Mouse (Mus musculus) intestine, embryonic 14.5 days (tissue): Measurements from ENCODE around the gene Ssbp4. TPM values are rescaled to one million over a fixed set of nuclear protein-coding genes. Genes with fewer than 3 reads are reported as not detected.

Experiments used
- ATAC-seq: fragments of 200-750 bp; cut with Nextera tagmentation; replicated peaks from 2 replicates; pipeline ENCODE4 v1.8.0; 2017; ENCODE audit warnings: low read depth, moderate number of reproducible peaks, moderate TSS enrichment, moderate library complexity; ENCODE audit not compliant: low FRiP score, low TSS enrichment
- DNase-seq: peaks from one replicate; pipeline ENCODE4 v3.0.0-alpha.2; 2018; ENCODE audit warnings: low spot score
- H3K27ac ChIP-seq: fragments of 300-500 bp; sonication (generic); 2 replicates; pipeline ENCODE4 v1.5.1; 2014; ENCODE audit warnings: low read depth, mild to moderate bottlenecking, control low read depth
- H3K27me3 ChIP-seq: fragments of 300-500 bp; sonication (generic); replicated peaks from 2 replicates; pipeline ENCODE4 v1.6.1; 2014; ENCODE audit warnings: low read length, control low read depth; ENCODE audit not compliant: control insufficient read depth, insufficient read depth
- H3K36me3 ChIP-seq: fragments of 300-500 bp; sonication (generic); 2 replicates; pipeline ENCODE4 v1.6.1; 2014; ENCODE audit warnings: low read length, control low read depth; ENCODE audit not compliant: control insufficient read depth, insufficient read depth
- H3K4me1 ChIP-seq: fragments of 300-500 bp; sonication (generic); replicated peaks from 2 replicates; pipeline ENCODE4 v1.6.1; 2014; ENCODE audit warnings: low read length, control low read depth, mixed read lengths; ENCODE audit not compliant: control insufficient read depth, insufficient read depth
- H3K4me2 ChIP-seq: fragments of 300-500 bp; sonication (generic); 2 replicates; pipeline ENCODE4 v1.6.1; 2014; ENCODE audit warnings: low read length
- H3K4me3 ChIP-seq: fragments of 300-500 bp; sonication (generic); 2 replicates; pipeline ENCODE4 v1.5.1; 2014; ENCODE audit warnings: low read depth, low read length, control low read depth, mixed read lengths
- H3K9ac ChIP-seq: fragments of 300-500 bp; sonication (generic); 2 replicates; pipeline ENCODE4 v1.6.1; 2014; ENCODE audit warnings: mild to moderate bottlenecking, low read length
- H3K9me3 ChIP-seq: fragments of 300-500 bp; sonication (generic); 2 replicates; pipeline ENCODE4 v1.6.1; 2016; ENCODE audit warnings: low read length, control low read depth; ENCODE audit not compliant: control insufficient read depth
- WGBS: fragments of 180-500 bp; shearing (Covaris S2); extraction: QIAGEN DNeasy Blood & Tissue Kit; methylation state at CpG from one replicate; pipeline ENCODE4 v1.1.7; 2014; 5-methylcytosine and 5-hydroxymethylcytosine counted together
- polyA plus RNA-seq: library from polyadenylated mRNA; unstranded; fragments of >200 nt; fragmentation: Nextera tagmentation; extraction: Ambion mirVana; gene quantifications from 2 replicates; pipeline ENCODE4 v1.2.1, GENCODE M21; 2014

Gene Ssbp4
- polyA plus RNA-seq, 1 experiment from 2014 or later, result 124 TPM

- H3K9ac ChIP-seq, result no peak overlapping the region
- peaks cover 18% of the 10 kb centered on the region; the same call in 1 of the 2 replicates for H3K4me1 ChIP-seq
- ATAC-seq, result no peak
- no peak for DNase-seq
- no peak overlapping the region for H3K4me3 ChIP-seq
- 73% methylated on average over 5 of the region's 5 CpGs for WGBS
- no peaks in the 10 kb centered on the region for H3K9me3 ChIP-seq
- no peak overlapping the region for H3K4me2 ChIP-seq
- no peak overlapping the region; the same call in 1 of the 2 replicates for H3K27ac ChIP-seq
- H3K27me3 ChIP-seq, result no peaks in the 10 kb centered on the region
- no peaks in the 10 kb centered on the region for H3K36me3 ChIP-seq
Measured at GRCm38 (mm10) chr8:70614469-70614868, 5.8 kb upstream of the Ssbp4 start.

GRCm38 (mm10) chr8:70613763-70614162 is 5.1 kb upstream of the Ssbp4 start:
- Histone ChIP-seq H3K4me2 (no peak overlapping the region), H3K4me1 (peaks cover 22% of the 10 kb centered on the region; the same call in 1 of the 2 replicates), H3K27ac (peak overlapping the region; percentile 16; the same call in 1 of the 2 replicates), H3K9me3 (no peaks in the 10 kb centered on the region), H3K36me3 (no peaks in the 10 kb centered on the region), H3K9ac (no peak overlapping the region), H3K4me3 (no peak overlapping the region), H3K27me3 (no peaks in the 10 kb centered on the region)
- ATAC-seq (no peak), DNase-seq (no peak)
- 5% methylated on average over 1 of the region's 1 CpGs for WGBS

GRCm38 (mm10) chr8:70611849-70612248 is 3.2 kb upstream of the Ssbp4 start:
- H3K27ac ChIP-seq, result peak overlapping the region; percentile 69
- no peak for ATAC-seq
- H3K27me3 ChIP-seq, result no peaks in the 10 kb centered on the region
- peak overlapping the region; percentile 98 for H3K4me2 ChIP-seq
- H3K36me3 ChIP-seq, result no peaks in the 10 kb centered on the region
- peak; percentile 96 for DNase-seq
- H3K4me1 ChIP-seq, result peaks cover 31% of the 10 kb centered on the region
- no peaks in the 10 kb centered on the region for H3K9me3 ChIP-seq
- WGBS, result 0% methylated on average over 6 of the region's 6 CpGs
- peak overlapping the region; percentile 48 for H3K4me3 ChIP-seq
- H3K9ac ChIP-seq, result peak overlapping the region; percentile 55

GRCm38 (mm10) chr8:70610796-70611771 is 2.4 kb upstream of the Ssbp4 start:
- WGBS, result under 1% methylated on average over 54 of the region's 54 CpGs
- H3K4me1 ChIP-seq, result peaks cover 32% of the 10 kb centered on the region
- ATAC-seq, result no peak; the same call in 1 of the 2 replicates
- DNase-seq, result peak; percentile 94
- peak overlapping the region; percentile 98 for H3K4me2 ChIP-seq
- no peaks in the 10 kb centered on the region for H3K36me3 ChIP-seq
- H3K9ac ChIP-seq, result peak overlapping the region; percentile 55
- H3K9me3 ChIP-seq, result no peaks in the 10 kb centered on the region
- H3K4me3 ChIP-seq, result peak overlapping the region; percentile 48
- no peaks in the 10 kb centered on the region for H3K27me3 ChIP-seq
- H3K27ac ChIP-seq, result peak overlapping the region; percentile 100

- Histone ChIP-seq H3K27me3 (no peaks in the 10 kb centered on the region), H3K9me3 (no peaks in the 10 kb centered on the region), H3K4me2 (peak overlapping the region; percentile 98), H3K27ac (peak overlapping the region; percentile 100), H3K4me3 (peak overlapping the region; percentile 48), H3K36me3 (no peaks in the 10 kb centered on the region), H3K9ac (peak overlapping the region; percentile 84), H3K4me1 (peaks cover 36% of the 10 kb centered on the region)
- DNase-seq (peak; percentile 92), ATAC-seq (peak; percentile 72)
- WGBS, result under 1% methylated on average over 41 of the region's 45 CpGs
Measured at GRCm38 (mm10) chr8:70609849-70610795, 1.4 kb upstream of the Ssbp4 start.

GRCm38 (mm10) chr8:70609368-70609848 is 736 bp upstream of the Ssbp4 start:
- no peaks in the 10 kb centered on the region for H3K27me3 ChIP-seq
- DNase-seq (peak; percentile 91), ATAC-seq (peak; percentile 67)
- H3K36me3 ChIP-seq, result no peaks in the 10 kb centered on the region
- peak overlapping the region; percentile 84 for H3K9ac ChIP-seq
- peak overlapping the region; percentile 100 for H3K27ac ChIP-seq
- H3K4me2 ChIP-seq, result peak overlapping the region; percentile 98
- no peaks in the 10 kb centered on the region for H3K9me3 ChIP-seq
- H3K4me3 ChIP-seq, result peak overlapping the region; percentile 48
- H3K4me1 ChIP-seq, result peaks cover 36% of the 10 kb centered on the region
- 2% methylated on average over 35 of the region's 39 CpGs for WGBS

- 2% methylated on average over 79 of the region's 84 CpGs for WGBS
- Histone ChIP-seq H3K27me3 (no peaks in the 10 kb centered on the region), H3K4me2 (peak overlapping the region; percentile 98), H3K27ac (peak overlapping the region; percentile 100), H3K9ac (peak overlapping the region; percentile 90), H3K9me3 (no peaks in the 10 kb centered on the region), H3K4me3 (peak overlapping the region; percentile 78), H3K36me3 (no peaks in the 10 kb centered on the region), H3K4me1 (peaks cover 29% of the 10 kb centered on the region)
- no peak for ATAC-seq
- DNase-seq, result peak; percentile 82
Measured at GRCm38 (mm10) chr8:70607898-70608748, 549 bp downstream of the Ssbp4 start.
